10 mouse cellular contexts compared by ENCODE assay signal in genomic region chr7:75572127-75572526, GRCm38 (mm10).
A peak's percentile ranks its signal among the peaks of the same experiment; 100 is the strongest.
DNase-seq lines count a peak whose midpoint lies in the region; ATAC-seq lines count a peak whose summit lies in the region.
"Had no signal": no experiment of that assay in that cellular context is flagged by ENCODE, and none has a peak within 500 bp of the region (broad histone marks: within the 10 kb centered on the region; RNA-seq: fewer than 3 reads in every experiment).

No protein-coding gene starts in this region.

- WGBS in kidney, embryonic 15.5 days: 66% methylated on average over 4 of the region's 4 CpGs

- H3K27ac ChIP-seq in kidney, embryonic 15.5 days: 0 out of 2 replicates have a peak overlapping the region, but pooled peaks have one; percentile 18
- H3K27ac ChIP-seq: intestine, embryonic 15.5 days; layer of hippocampus, adult 2 months had no signal

- ATAC-seq in kidney, embryonic 15.5 days (replicated peaks; ENCODE audit: low FRiP score): no peak
- ATAC-seq in inflammation-experienced regulatory T-cells, adult 6 months: peak; percentile 89
- ATAC-seq: intestine, embryonic 15.5 days had no signal

- H3K36me3 ChIP-seq in kidney, embryonic 15.5 days: peaks cover 19% of the 10 kb centered on the region
- H3K36me3 ChIP-seq: intestine, embryonic 15.5 days had no signal

- no peak for DNase-seq in kidney, postnatal 4 days
- peak; percentile 30 for DNase-seq in R1 (ENCODE audit: low read depth, low spot score)
- peak; percentile 75 to 78 for DNase-seq in natural killer cell, adult 2 months (ENCODE audit: low spot score in 2 of 2)
- no peak for DNase-seq in layer of hippocampus, postnatal 25 days (ENCODE audit: extremely low spot score in 1 of 2, low spot score in 1 of 2)
- DNase-seq in cerebellum, adult 11-12 months: no peak
- DNase-seq in lung, postnatal 10 days: no peak

- H3K4me3 ChIP-seq in kidney, embryonic 15.5 days (replicated peaks): no peak overlapping the region
- H3K4me3 ChIP-seq: intestine, embryonic 15.5 days; layer of hippocampus, adult 2 months had no signal

- H3K9me3 ChIP-seq in kidney, embryonic 15.5 days (replicated peaks): no peaks in the 10 kb centered on the region
- H3K9me3 ChIP-seq: intestine, embryonic 15.5 days had no signal

- H3K9ac ChIP-seq in kidney, embryonic 15.5 days: no peak overlapping the region
- H3K9ac ChIP-seq: intestine, embryonic 15.5 days had no signal

- no peak overlapping the region for H3K4me2 ChIP-seq in kidney, embryonic 15.5 days
- H3K4me2 ChIP-seq: intestine, embryonic 15.5 days had no signal

- peaks cover 17% of the 10 kb centered on the region for H3K4me1 ChIP-seq in kidney, embryonic 15.5 days

- no peaks in the 10 kb centered on the region for H3K27me3 ChIP-seq in kidney, embryonic 15.5 days
- H3K27me3 ChIP-seq: intestine, embryonic 15.5 days had no signal

Comparison
In these comparisons a context has a peak if more than half of its experiments do, and no peak if none do; other contexts are left out.
1. DNase-seq: peak in R1 (single experiment) and natural killer cell, adult 2 months (2 of 2); none in kidney, postnatal 4 days (0 of 2), layer of hippocampus, postnatal 25 days (0 of 2), cerebellum, adult 11-12 months (single experiment) and lung, postnatal 10 days (single experiment).